ENCODE assay signal across 8 mouse cellular contexts in genomic region chr6:83120930-83121862, GRCm38 (mm10). TPM values are rescaled to one million over a fixed set of nuclear protein-coding genes. Genes with fewer than 3 reads are reported as not detected.
DNase-seq lines count a peak whose midpoint lies in the region; ATAC-seq and TF ChIP-seq lines count a peak whose summit lies in the region.

TSS of gene Wbp1 (minus strand) at chr6:83121559.

- H3K4me1 ChIP-seq in erythroblast, embryonic 14.5 days (ENCODE audit: control insufficient read depth): peaks cover 90% of the 10 kb centered on the region
- peaks cover 34% of the 10 kb centered on the region for H3K4me1 ChIP-seq in heart, embryonic 11.5 days (ENCODE audit: control insufficient read depth, insufficient read depth, low read length)
- H3K4me1 ChIP-seq in kidney, embryonic 16.5 days (ENCODE audit: insufficient read depth, low read length): peaks cover 63% of the 10 kb centered on the region
- H3K4me1 ChIP-seq in liver, adult 2 months (ENCODE audit: control insufficient read depth, insufficient read depth, low read length): peaks cover 18% of the 10 kb centered on the region

- peak; percentile 100 for DNase-seq in brain, embryonic 14.5 days (ENCODE audit: low read depth)
- peak; percentile 99 for DNase-seq in liver, adult 2 months (ENCODE audit: extremely low read depth, low read depth, low spot score)
- DNase-seq in splenic B cell, adult 2 months (ENCODE audit: low read depth, low spot score): peak; percentile 98

- H3K27ac ChIP-seq in heart, embryonic 11.5 days (ENCODE audit: low read depth, low read length): peak within 1 kb of the TSS; percentile 95
- H3K27ac ChIP-seq in kidney, embryonic 16.5 days (ENCODE audit: low read length): peak within 1 kb of the TSS; percentile 98
- H3K27ac ChIP-seq in liver, adult 2 months (replicated peaks; ENCODE audit: insufficient read depth, low read depth, low read length): peak within 1 kb of the TSS; percentile 62

- ATAC-seq in heart, embryonic 11.5 days (replicated peaks; ENCODE audit: insufficient number of reproducible peaks, low FRiP score, low TSS enrichment): peak; percentile 92
- ATAC-seq in kidney, embryonic 16.5 days (ENCODE audit: low FRiP score, low TSS enrichment): peak; percentile 96

- H3K4me3 ChIP-seq in C2C12 (ENCODE audit: insufficient read depth, poor library complexity, severe bottlenecking) (peak within 1 kb of the TSS; percentile 66), myocyte (peak within 1 kb of the TSS; percentile 59)
- H3K4me3 ChIP-seq in erythroblast, embryonic 14.5 days (replicated peaks): peak within 1 kb of the TSS; percentile 86
- H3K4me3 ChIP-seq in heart, embryonic 11.5 days (ENCODE audit: low read depth, low read length): peak within 1 kb of the TSS; percentile 71
- H3K4me3 ChIP-seq in kidney, embryonic 16.5 days (ENCODE audit: low read length): peak within 1 kb of the TSS; percentile 76
- peak within 1 kb of the TSS; percentile 75 for H3K4me3 ChIP-seq in liver, adult 2 months (ENCODE audit: insufficient read depth, low read depth, low read length)

- H3K79me3 ChIP-seq in C2C12 (ENCODE audit: low read depth): peaks cover 18% of the 10 kb centered on the region

- H3K79me2 ChIP-seq in C2C12 (ENCODE audit: control insufficient read depth, insufficient read depth) (peaks cover 68% of the 10 kb centered on the region), myocyte (ENCODE audit: control insufficient read depth, insufficient read depth) (peaks cover 25% of the 10 kb centered on the region)
- no peaks in the 10 kb centered on the region for H3K79me2 ChIP-seq in liver, adult 2 months (ENCODE audit: control insufficient read depth, insufficient read depth, low read length)

- H3ac ChIP-seq in C2C12 (ENCODE audit: control insufficient read depth, insufficient read length, low read depth) (peak within 1 kb of the TSS; percentile 85), myocyte (ENCODE audit: control insufficient read depth, insufficient read length) (peak within 1 kb of the TSS; percentile 29)

- H3K9me3 ChIP-seq in erythroblast, embryonic 14.5 days (ENCODE audit: control insufficient read depth, low read length): no peaks in the 10 kb centered on the region
- H3K9me3 ChIP-seq in heart, embryonic 11.5 days (replicated peaks; ENCODE audit: control insufficient read depth, low read length): no peaks in the 10 kb centered on the region
- H3K9me3 ChIP-seq in kidney, embryonic 16.5 days (ENCODE audit: low read length): no peaks in the 10 kb centered on the region

- no peak for TF ChIP-seq CTCF in C2C12 (IDR thresholded peaks at IDR 0.05; ENCODE audit: control insufficient read depth, insufficient read depth, insufficient read length)
- TF ChIP-seq CTCF in brain, embryonic 14.5 days (IDR thresholded peaks at IDR 0.05; ENCODE audit: borderline replicate concordance, extremely low read depth, insufficient read depth, insufficient read length): 0 out of 2 replicates have a peak, but pooled peaks have one; percentile 1
- no peak for TF ChIP-seq CTCF in liver, adult 2 months (IDR thresholded peaks at IDR 0.05; ENCODE audit: low read depth, low read length)

- peak; percentile 92 for TF ChIP-seq POLR2A in brain, embryonic 14.5 days (IDR thresholded peaks at IDR 0.05; ENCODE audit: borderline replicate concordance, extremely low read depth, insufficient read depth, insufficient read length, poor library complexity, severe bottlenecking)
- peak; percentile 71 for TF ChIP-seq POLR2A in liver, adult 2 months (IDR thresholded peaks at IDR 0.05; ENCODE audit: extremely low read depth, insufficient read depth, low read length)
- peak; percentile 92 for TF ChIP-seq POLR2A in myocyte (IDR thresholded peaks at IDR 0.05; ENCODE audit: insufficient read length, low read depth)

- peak within 1 kb of the TSS; percentile 90 for H3K9ac ChIP-seq in heart, embryonic 11.5 days (ENCODE audit: low read depth, low read length)
- H3K9ac ChIP-seq in kidney, embryonic 16.5 days (replicated peaks; ENCODE audit: low read length): peak within 1 kb of the TSS; percentile 91
- peak within 1 kb of the TSS; percentile 82 for H3K9ac ChIP-seq in liver, adult 2 months (ENCODE audit: low read depth, low read length)

- H3K4me2 ChIP-seq in heart, embryonic 11.5 days: peak within 1 kb of the TSS; percentile 96
- H3K4me2 ChIP-seq in kidney, embryonic 16.5 days (replicated peaks; ENCODE audit: low read depth, low read length): peak within 1 kb of the TSS; percentile 91
- H3K4me2 ChIP-seq in myocyte (ENCODE audit: low read depth): peak within 1 kb of the TSS; percentile 100

- peaks cover 28% of the 10 kb centered on the region for H3K36me3 ChIP-seq in C2C12 (ENCODE audit: control insufficient read depth, insufficient read depth)
- H3K36me3 ChIP-seq in erythroblast, embryonic 14.5 days (ENCODE audit: control insufficient read depth): peaks cover 55% of the 10 kb centered on the region
- peaks cover 22% of the 10 kb centered on the region for H3K36me3 ChIP-seq in heart, embryonic 11.5 days (ENCODE audit: control insufficient read depth, insufficient read depth, low read length)
- peaks cover 20% of the 10 kb centered on the region for H3K36me3 ChIP-seq in kidney, embryonic 16.5 days (ENCODE audit: insufficient read depth, low read length)
- no peaks in the 10 kb centered on the region; the same call in 1 of the 2 replicates for H3K36me3 ChIP-seq in liver, adult 2 months (ENCODE audit: control insufficient read depth, insufficient read depth, low read length)
- H3K36me3 ChIP-seq in myocyte (ENCODE audit: control insufficient read depth, insufficient read depth): no peaks in the 10 kb centered on the region
- H3K36me3 ChIP-seq in splenic B cell, adult 2 months (ENCODE audit: control insufficient read depth, insufficient read depth, low read length, poor library complexity, severe bottlenecking): peaks cover 3% of the 10 kb centered on the region; the same call in 1 of the 2 replicates

- WGBS in heart, embryonic 11.5 days (ENCODE audit: insufficient replicate concordance): under 1% methylated on average over 38 of the region's 38 CpGs
- under 1% methylated on average over 38 of the region's 38 CpGs for WGBS in kidney, embryonic 16.5 days
- under 1% methylated on average over 38 of the region's 38 CpGs for WGBS in liver, adult 2 months

- H3K27me3 ChIP-seq in C2C12 (ENCODE audit: control insufficient read depth, insufficient read depth, insufficient read length) (no peaks in the 10 kb centered on the region), myocyte (ENCODE audit: control insufficient read depth, insufficient read depth, insufficient read length) (no peaks in the 10 kb centered on the region)
- H3K27me3 ChIP-seq in erythroblast, embryonic 14.5 days (ENCODE audit: control insufficient read depth): no peaks in the 10 kb centered on the region
- H3K27me3 ChIP-seq in heart, embryonic 11.5 days (ENCODE audit: control insufficient read depth, insufficient read depth, low read length): no peaks in the 10 kb centered on the region
- no peaks in the 10 kb centered on the region for H3K27me3 ChIP-seq in kidney, embryonic 16.5 days (ENCODE audit: insufficient read depth, low read length)
- H3K27me3 ChIP-seq in liver, adult 2 months (ENCODE audit: control insufficient read depth, insufficient read depth, low read length): no peaks in the 10 kb centered on the region
- no peaks in the 10 kb centered on the region for H3K27me3 ChIP-seq in splenic B cell, adult 2 months (ENCODE audit: control insufficient read depth, insufficient read depth, low read length, poor library complexity, severe bottlenecking)

TF ChIP-seq in C2C12, 6 proteins besides CTCF, POLR2A, EP300 and RAD21:
- TF ChIP-seq USF1 (IDR thresholded peaks at IDR 0.05; ENCODE audit: low read depth): peak; percentile 4
- TF ChIP-seq MYOG (IDR thresholded peaks at IDR 0.05; ENCODE audit: control insufficient read depth, extremely low read depth, insufficient read length): no peak
- peak; percentile 8 for TF ChIP-seq MAX (IDR thresholded peaks at IDR 0.05)
- TF ChIP-seq FOSL1 (IDR thresholded peaks at IDR 0.05; ENCODE audit: insufficient read depth, low read length, poor library complexity, severe bottlenecking): no peak

TF ChIP-seq in myocyte, 11 proteins besides CTCF, POLR2A, EP300 and RAD21:
- TF ChIP-seq MAX (IDR thresholded peaks at IDR 0.05; ENCODE audit: low read depth): no peak
- no peak for TF ChIP-seq E2F4 (IDR thresholded peaks at IDR 0.05; ENCODE audit: insufficient read depth)
- TF ChIP-seq MYOG (IDR thresholded peaks at IDR 0.05; ENCODE audit: control insufficient read depth in 1 of 3, insufficient read depth in 1 of 3, insufficient read length in 2 of 3, low read depth in 2 of 3): peak in 1 of 3 experiments; percentile 41
- TF ChIP-seq MYOD1 (IDR thresholded peaks at IDR 0.05; ENCODE audit: control insufficient read depth in 1 of 3, insufficient read length in 2 of 3, low read depth in 2 of 3): peak in 1 of 3 experiments; percentile 12
- peak; percentile 97 for TF ChIP-seq POLR2AphosphoS2 (IDR thresholded peaks at IDR 0.05; ENCODE audit: insufficient read length, low read depth)
- no peak for TF ChIP-seq USF1 (IDR thresholded peaks at IDR 0.05; ENCODE audit: low read depth)
- TF ChIP-seq CEBPB (IDR thresholded peaks at IDR 0.05; ENCODE audit: insufficient read depth, poor library complexity, severe bottlenecking): no peak

RNA-seq across cellular contexts. Expression of gene Wbp1, which starts in this region (rescaled TPM):
- polyA plus RNA-seq in C2C12 (2012; fragmentation: generic; extraction: Trizol) (82.4 TPM), myocyte (2012; fragmentation: generic; extraction: Trizol) (79.6 TPM)
- 298 and 440 TPM in 2 replicates for polyA plus RNA-seq in brain, embryonic 14.5 days (2012; rRNA removed)
- polyA plus RNA-seq in erythroblast, embryonic 14.5 days (2012): 16.2 and 18.3 TPM in 2 replicates
- 76.0 and 87.2 TPM in 2 replicates for polyA plus RNA-seq in heart, embryonic 11.5 days (2014; fragmentation: Nextera tagmentation; extraction: Ambion mirVana)
- 159 and 160 TPM in 2 replicates for polyA plus RNA-seq in kidney, embryonic 16.5 days (2015; fragmentation: Nextera tagmentation; extraction: Ambion mirVana)
- total RNA-seq in liver, adult 2 months (2014; rRNA removed): 39.5 and 48.3 TPM in 2 replicates
- 85.1 and 112 TPM in 2 replicates for polyA plus RNA-seq in liver, adult 2 months (2012; rRNA removed)

Comparison
In these comparisons a context has a peak if more than half of its experiments do, and no peak if none do; other contexts are left out.
1. Peak in every context shown above with its lines: DNase-seq, ATAC-seq, H3K4me3 ChIP-seq and H3K27ac ChIP-seq.